Mouse (Mus musculus) heart, adult 2 months (tissue): ENCODE measurements around the gene Polr2f.

ENCODE experiments used
- CTCF ChIP-seq: fragments of 200-600 bp; IDR thresholded peaks from 2 replicates; pipeline ENCODE4 v1.8.1; 2022; ENCODE audit warnings: antibody characterized with exemption, mild to moderate bottlenecking, moderate library complexity
- POLR2A ChIP-seq: fragments of 200-500 bp; IDR thresholded peaks from 2 replicates; pipeline ENCODE4 v1.6.1; 2011; ENCODE audit warnings: mild to moderate bottlenecking, low read depth, low read length, control low read depth; ENCODE audit not compliant: insufficient read depth

- no peak for TF ChIP-seq CTCF
- TF ChIP-seq POLR2A, result 0 out of 2 replicates have a peak, but pooled peaks have one; percentile 49
Observed at GRCm38 (mm10) chr15:79135783-79136575, 4.8 kb upstream of the Polr2f start.
